Mouse (Mus musculus): ENCODE measurements around the gene Coq7. TPM values are rescaled to one million over a fixed set of nuclear protein-coding genes. Genes with fewer than 3 reads are reported as not detected.

The Coq7 gene
- 26.3 and 26.4 TPM in 2 replicates for polyA plus RNA-seq (2012; rRNA removed)

DNA sequence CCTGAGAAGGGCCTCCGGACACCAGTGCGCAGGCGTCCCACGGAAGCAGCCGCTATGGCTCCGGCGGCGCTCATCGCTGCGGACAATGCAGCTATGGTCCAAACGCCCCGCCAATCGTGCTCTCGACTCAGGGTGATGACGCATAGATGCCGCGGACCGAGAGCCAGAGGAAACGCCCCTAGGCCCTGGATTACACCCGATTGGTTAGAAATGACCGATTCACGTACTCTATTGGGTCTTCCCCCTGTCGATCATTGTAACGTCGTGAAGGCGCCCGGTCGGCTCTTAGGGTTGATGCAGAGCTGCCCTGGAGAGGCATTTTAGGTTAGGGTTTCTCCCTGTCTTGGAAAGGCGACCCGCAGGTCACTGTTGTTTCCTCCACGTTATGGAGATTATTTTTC, at the start of gene Coq7:
Gene Coq7, minus strand, starts transcription at position 179 of the 401 bp plus-strand sequence.

DNA sequence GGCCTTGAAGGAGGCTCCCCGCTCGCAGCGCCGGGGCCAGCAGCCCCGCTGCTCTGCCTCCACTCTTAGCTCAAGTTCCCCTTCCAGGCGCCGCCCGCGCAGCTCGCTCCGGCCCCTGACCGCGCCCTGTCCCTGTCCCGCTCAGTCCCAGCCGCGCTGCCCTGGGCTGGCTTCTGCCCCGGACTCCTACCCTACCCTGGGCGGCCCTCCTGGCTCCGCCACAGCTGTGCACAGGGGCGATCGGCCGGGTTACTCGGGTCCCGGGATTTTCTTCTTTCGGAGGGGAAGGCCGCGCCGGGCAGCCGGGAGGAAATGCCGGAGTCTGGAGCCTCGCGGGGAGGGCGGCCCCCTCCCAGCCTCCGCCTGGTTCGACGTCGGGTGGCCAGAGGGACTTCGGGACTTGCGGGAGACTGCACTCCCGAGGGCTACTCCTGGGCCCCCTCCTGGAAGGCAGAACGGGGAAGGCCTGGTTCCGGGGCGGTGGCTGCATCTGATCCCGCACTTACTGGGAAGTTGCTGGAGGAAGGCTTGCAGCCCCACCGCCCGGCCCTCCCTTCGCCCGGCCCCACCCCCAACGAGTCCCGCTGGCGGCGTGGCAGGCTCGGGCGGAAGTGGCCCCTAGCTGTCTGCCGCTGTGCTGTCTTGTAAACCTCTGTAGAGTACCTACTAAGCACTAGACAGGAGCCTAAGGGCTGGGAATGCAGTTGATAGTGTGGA, 41.6 kb downstream of the Coq7 start, which contains the start of gene Itpripl2:
Gene Itpripl2, minus strand, starts transcription at position 545 of the 717 bp plus-strand sequence.

Other genes starting within 250 kb of the Coq7 start
- gene Syt17, start 85.1 kb downstream of the Coq7 start, polyA plus RNA-seq (2012; rRNA removed) = 0.23 and 0.24 TPM in 2 replicates
- gene Itpripl2, start 41.4 kb downstream of the Coq7 start, polyA plus RNA-seq (2012; rRNA removed) = 2.7 TPM in 2 replicates
- 0.82 and 1.3 TPM in 2 replicates for gene Tmc7, start 51.4 kb upstream of the Coq7 start, polyA plus RNA-seq (2012; rRNA removed)
- 0.10 and 0.17 TPM in 2 replicates for gene Tmc5, start 63.9 kb upstream of the Coq7 start, polyA plus RNA-seq (2012; rRNA removed)
- gene Gde1, start 172.4 kb upstream of the Coq7 start, polyA plus RNA-seq (2012; rRNA removed) = 27.6 and 28.6 TPM in 2 replicates
- gene Ccp110, start 179.2 kb upstream of the Coq7 start, polyA plus RNA-seq (2012; rRNA removed) = 6.0 and 6.7 TPM in 2 replicates
- 21.1 and 22.7 TPM in 2 replicates for gene Vps35l, start 206.9 kb upstream of the Coq7 start, polyA plus RNA-seq (2012; rRNA removed)